Mouse (Mus musculus) erythroblast, embryonic 14.5 days (primary cell): ENCODE measurements around the gene Pip5k1c.

Experiments used
- GATA1 ChIP-seq: IDR thresholded peaks from 2 replicates; pipeline ENCODE4 v1.6.1; 2012; ENCODE audit warnings: low read length, inconsistent platforms, mixed read lengths
- TAL1 ChIP-seq: IDR thresholded peaks from 3 replicates; pipeline ENCODE4 v1.6.1; 2012; ENCODE audit warnings: low read length, inconsistent platforms, mixed read lengths

- TF ChIP-seq GATA1 (no peak), TAL1 (no peak)
These were observed 3.5 kb upstream of the Pip5k1c start for GRCm38 (mm10) chr10:81289278-81289677.
